Mouse (Mus musculus) neutrophil, adult 83 days (primary cell): Measurements from ENCODE around the gene Sim2. TPM values are rescaled to one million over a fixed set of nuclear protein-coding genes. Genes with fewer than 3 reads are reported as not detected.

Experiments used
- total RNA-seq, 2 experiments: library from RNA; stranded (reverse); gene quantifications; one replicate each; pipeline ENCODE4 v1.2.4; 2023

Sim2 gene
- not detected for total RNA-seq

GRCm38 (mm10) chr16:94084711-94085602 lies at the start of gene Sim2:
Gene Sim2, plus strand, starts transcription at chr16:94084931.

Other genes starting within 250 kb of the Sim2 start
- gene Chaf1b, start 201.0 kb upstream of the Sim2 start, total RNA-seq = 10 to 100 TPM; 21.2 to 23.1 TPM
- not detected for gene Cldn14, start 76.1 kb upstream of the Sim2 start, total RNA-seq
- gene Hlcs, start 228.6 kb downstream of the Sim2 start, total RNA-seq = 10 to 100 TPM; 21.6 to 22.3 TPM
- not detected for gene Ripply3, start 243.5 kb downstream of the Sim2 start, total RNA-seq